Mouse (Mus musculus) cerebellum, postnatal 10 days (tissue): ENCODE data around the gene Snurf.
A peak's percentile ranks its signal among the peaks of the same experiment; 100 is the strongest.

Experiments used
- DNase-seq, 2 experiments: peaks; one replicate each; pipeline ENCODE4 v3.0.0; 2021; ENCODE audit warnings: mixed read lengths in 2 of 2

The Snurf gene

DNA sequence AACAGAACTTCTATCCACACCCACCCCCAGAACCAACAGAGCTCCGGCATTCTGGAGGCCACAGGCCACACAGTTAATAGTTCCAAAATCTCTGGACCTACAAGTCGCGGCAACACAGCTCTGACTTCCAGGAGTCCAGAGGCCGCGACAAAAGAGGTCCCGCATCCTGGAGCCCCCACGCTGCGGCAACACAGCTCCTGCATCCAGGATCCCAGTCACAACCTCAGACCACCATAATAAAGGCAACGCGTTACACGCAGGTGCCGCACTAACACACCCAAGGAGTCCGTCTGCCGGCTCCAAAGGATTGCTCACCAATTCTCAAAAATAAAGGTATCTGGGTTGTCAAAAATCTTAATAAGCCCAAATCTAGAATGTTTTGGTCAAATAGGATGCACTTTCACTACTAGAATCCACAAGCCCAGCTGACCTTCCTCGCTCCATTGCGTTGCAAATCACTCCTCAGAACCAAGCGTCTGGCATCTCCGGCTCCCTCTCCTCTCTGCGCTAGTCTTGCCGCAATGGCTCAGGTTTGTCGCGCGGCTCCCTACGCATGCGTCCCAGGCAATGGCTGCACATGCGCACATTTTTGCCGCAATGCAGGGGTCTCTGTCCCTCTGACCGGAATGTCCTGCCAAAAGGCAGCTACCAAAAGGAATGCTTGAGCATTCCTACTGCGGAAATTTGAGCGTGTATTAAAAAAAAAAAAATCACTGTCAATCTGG is at the start of gene Snurf, which contains the start of gene Gm38393:
TSS of gene Snurf (minus strand) at position 444 of the 725 bp plus-strand sequence.
TSS of gene Gm38393 (minus strand) at position 459 of the 725 bp plus-strand sequence.
- peak; percentile 90 to 93 for DNase-seq

DNA sequence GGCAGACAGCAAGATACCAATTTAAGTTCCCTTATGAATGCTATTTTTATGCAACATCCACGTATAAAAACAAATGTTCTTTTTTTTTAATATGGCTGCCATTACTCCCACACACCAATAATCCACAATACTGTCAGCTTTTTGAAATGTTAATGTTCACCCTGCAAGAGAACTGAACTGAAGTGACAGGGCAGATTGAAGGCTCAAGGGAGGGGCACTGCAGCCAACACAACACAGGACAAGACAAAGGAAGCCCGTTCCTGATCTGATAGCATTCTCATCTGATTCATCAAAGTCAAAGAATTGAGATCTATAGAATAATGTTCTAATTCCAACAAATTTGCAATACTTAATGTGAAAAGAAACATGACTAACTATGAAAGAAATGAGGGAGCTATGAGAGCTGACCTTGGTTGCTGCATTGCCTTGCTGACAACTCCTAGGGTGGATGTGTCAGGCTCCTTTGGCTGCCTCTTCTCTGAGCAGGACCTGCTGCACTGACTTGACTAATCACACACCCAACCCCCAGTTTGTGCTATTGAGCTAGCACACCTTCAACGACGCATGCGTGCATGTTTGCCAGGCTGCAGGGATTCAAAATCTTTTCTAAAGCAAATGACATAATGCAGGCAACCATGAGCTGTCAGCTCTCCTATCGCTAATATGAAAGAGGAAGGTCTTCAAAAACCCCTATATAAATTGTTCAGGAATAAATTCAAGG is 42.8 kb upstream of the Snurf start:
- peak; percentile 68 to 73 for DNase-seq

DNA sequence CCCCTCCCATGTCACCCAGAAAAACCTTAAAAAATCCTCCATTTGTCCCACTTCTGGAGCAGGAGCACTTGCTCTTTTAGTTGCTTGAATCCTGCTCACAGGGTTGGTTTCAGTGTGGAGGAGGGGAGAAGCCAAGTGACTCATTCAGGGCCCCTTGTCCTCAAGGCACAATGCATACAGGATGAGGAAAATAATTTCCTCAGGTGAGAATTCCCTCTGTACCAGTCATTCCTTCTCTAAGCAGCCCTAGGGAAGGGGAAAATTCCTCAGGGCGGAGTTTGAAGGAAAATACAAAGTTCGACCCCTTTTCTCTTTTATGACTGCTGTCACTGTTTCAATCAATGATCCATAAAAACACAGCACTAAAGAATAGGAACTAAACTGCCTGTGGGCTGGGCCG is 8.3 kb upstream of the Snurf start:
- no peak for DNase-seq

DNA sequence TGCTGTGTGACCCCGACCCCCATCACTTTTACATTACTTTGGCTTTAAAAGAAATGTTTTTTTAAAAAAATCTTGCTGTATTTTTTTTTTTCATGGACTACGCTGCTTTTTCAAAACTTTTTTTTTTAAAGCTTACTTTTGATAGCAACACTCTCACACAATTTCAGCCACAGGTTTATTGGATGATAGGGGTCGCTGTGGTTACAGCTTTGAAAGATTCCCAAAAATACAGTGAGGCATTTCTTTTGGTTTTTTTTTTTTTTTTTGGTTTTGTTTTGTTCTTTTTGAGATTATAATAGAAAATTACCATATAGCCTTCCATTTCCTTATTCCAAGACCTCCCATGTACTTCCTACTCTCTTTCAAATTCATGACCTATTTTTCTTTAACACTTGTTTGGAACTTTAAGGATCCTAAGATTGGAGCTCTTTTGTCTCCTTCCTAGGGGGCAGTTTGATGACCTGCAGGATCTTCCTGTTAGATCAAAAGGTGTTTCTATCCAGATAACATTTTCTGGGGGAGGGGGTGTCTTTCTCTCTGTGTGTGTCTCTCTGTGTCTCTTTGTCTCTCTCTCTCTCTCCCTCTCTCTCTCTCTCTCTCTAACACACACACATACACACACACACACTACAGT is 3.0 kb upstream of the Snurf start:
- DNase-seq, result peak; percentile 13 to 38

DNA sequence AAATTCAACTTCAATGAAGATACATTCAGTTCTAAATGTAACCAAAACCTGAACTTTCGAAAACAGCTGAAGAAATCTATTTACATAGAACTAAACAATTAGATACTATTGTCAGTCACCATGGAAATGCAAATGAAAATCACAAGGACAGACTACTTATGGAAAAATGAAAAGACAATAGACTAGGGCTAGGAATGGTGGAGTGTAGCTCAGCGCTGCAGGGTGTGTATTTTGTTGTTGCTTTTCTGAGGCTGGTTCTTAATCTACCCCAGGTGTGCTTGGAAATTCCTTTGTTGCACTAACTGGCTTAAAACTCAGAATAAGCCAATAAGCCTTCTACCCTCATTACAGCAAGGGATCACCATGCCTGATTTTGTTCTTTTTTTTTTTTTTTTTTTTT is 1.4 kb upstream of the Snurf start:
- no peak for DNase-seq

DNA sequence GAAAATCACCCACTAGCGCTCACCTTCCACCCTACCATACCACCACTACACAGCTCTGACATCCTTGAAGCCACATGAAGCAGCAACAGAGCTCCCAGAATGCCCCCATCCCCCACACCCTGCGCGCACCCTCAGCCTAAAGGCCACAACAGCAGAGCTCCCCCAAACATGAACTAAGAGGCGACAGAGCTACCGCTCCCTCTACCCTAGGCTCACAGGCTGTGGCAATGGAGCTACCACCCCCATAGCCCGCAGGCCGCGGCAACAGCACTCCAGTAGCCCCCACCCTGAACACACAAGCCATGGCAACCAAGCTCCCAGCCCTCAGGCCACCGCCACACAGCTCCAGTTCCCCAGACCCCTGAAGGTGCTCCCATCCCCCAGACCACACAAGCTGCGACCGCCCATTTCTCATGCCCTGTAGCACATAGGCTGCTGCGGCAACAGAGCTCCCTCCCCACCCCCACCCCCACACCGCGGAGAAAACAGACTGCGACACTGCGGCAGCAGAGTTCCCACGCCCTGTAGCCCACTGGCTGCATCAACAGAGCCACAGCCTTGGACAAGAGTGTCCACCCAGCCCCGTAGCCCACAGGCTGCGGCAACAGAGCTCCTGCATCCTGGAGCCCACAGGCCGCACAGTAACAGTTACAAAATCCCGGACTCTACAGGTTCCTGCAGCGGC is 786 bp downstream of the Snurf start:
- DNase-seq, result peak; percentile 68 to 78

DNA sequence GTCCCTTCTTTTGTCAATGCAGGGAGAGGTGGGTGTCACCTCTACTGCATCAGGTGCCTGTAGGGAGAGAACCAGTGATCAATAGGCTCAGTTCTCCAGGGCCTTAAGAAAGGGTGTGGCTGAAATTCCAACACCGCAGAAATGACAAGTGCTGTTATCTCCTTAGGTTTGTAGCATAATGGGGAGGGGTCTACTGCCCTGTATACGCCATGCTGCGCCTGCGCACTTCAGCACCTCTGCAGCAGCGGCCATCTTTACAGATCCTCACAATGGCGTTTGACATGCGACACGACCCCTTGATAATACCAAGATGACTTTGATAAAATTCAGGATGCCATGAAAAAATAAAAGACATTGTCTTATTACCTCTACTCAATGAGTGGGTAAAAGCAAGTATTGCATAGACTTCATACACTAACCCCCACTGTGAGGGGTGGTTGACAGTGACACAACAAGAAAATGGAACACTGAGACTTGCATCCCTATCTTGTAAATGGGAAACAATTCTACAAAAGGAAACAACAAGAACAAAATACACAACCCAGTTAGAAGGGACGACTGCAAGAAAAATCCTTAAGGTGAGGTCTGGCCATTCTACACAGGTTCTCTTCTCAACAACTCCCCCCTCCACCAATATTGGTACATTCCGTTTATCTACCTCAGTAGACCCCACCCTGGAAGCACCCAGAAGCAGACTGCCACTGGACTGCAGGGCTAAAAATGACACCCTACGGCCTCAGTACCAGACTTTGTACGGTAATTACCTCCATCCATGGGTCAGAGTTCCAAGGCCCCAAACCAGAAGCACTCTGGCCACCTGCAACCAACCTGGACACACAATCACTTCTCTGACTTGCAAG is 1.6 kb downstream of the Snurf start:
- peak; percentile 68 to 71 for DNase-seq

DNA sequence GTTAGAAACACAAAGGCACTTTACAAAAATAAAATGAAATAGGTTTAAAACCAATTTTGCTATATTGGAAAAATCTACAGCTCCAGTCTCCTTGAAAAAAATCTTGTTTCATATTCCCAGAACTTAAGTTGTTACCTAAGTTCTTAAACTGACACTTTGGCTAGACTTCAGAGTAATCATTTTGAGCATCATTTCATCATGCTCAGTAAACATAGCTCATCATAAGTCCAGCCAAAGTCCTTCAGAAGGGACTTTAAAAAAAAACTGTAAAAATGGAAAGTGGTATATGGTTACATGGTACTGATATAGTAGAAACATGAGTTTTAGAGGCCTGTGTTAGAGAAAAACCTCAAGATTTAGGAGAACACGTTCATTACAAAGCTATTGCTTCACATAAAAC is 26.2 kb downstream of the Snurf start:
- no peak for DNase-seq
